Comparison of ENCODE assay signal across 8 mouse cellular contexts in the genomic region with DNA sequence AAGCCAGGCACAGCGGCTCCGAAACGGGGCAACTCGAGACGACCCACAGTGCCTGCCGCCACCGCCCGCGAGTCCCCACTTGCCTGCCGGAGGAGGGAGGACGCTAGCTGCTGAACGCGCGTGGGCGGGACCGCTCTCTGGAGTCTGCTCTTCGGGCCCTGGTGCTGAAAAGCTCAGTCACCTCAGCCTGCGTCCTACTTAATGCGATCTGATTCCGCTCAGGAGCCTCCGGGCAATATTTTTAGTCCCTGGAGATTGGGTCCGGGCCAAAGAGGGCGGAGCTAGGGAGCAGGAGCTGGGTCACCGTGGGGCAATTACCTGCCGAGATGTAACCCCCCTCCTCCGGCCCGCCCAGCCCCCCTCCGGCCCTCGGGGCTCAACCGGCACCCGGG. TPM values are rescaled to one million over a fixed set of nuclear protein-coding genes. Genes with fewer than 3 reads are reported as not detected.
DNase-seq lines count a peak whose midpoint lies in the region; ATAC-seq and TF ChIP-seq lines count a peak whose summit lies in the region.

No protein-coding gene starts in this region.

- H3K36me3 ChIP-seq in C2C12 (ENCODE audit: control insufficient read depth, insufficient read depth), result peaks cover 8% of the 10 kb centered on the region
- peaks cover 6% of the 10 kb centered on the region; the same call in 1 of the 2 replicates for H3K36me3 ChIP-seq in forebrain, embryonic 11.5 days (ENCODE audit: control insufficient read depth, insufficient read depth, low read length)
- H3K36me3 ChIP-seq in heart, embryonic 16.5 days (ENCODE audit: control insufficient read depth, insufficient read depth), result peaks cover 16% of the 10 kb centered on the region
- peaks cover 26% of the 10 kb centered on the region for H3K36me3 ChIP-seq in liver, postnatal 0 days (replicated peaks; ENCODE audit: insufficient read depth, low read length)
- H3K36me3 ChIP-seq in neural tube, embryonic 14.5 days (ENCODE audit: control insufficient read depth, insufficient read depth, low read length), result peaks cover 22% of the 10 kb centered on the region
- H3K36me3 ChIP-seq in testis, adult 2 months (ENCODE audit: control insufficient read depth, insufficient read depth, low read length), result peaks cover 5% of the 10 kb centered on the region

- H3ac ChIP-seq in C2C12 (ENCODE audit: control insufficient read depth, insufficient read length, low read depth), result peak overlapping the region; percentile 88

- peak overlapping the region; percentile 83 for H3K4me2 ChIP-seq in forebrain, embryonic 11.5 days (ENCODE audit: low read depth, low read length, severe bottlenecking)
- H3K4me2 ChIP-seq in heart, embryonic 16.5 days (ENCODE audit: low read depth, low read length), result peak overlapping the region; percentile 82
- peak overlapping the region; percentile 93 for H3K4me2 ChIP-seq in liver, postnatal 0 days (ENCODE audit: low read depth, low read length)
- H3K4me2 ChIP-seq in neural tube, embryonic 14.5 days (ENCODE audit: low read depth, low read length), result peak overlapping the region; percentile 70

- WGBS in forebrain, embryonic 11.5 days, result 0% methylated on average over 30 of the region's 31 CpGs
- under 1% methylated on average over 30 of the region's 31 CpGs for WGBS in heart, embryonic 16.5 days
- under 1% methylated on average over 28 of the region's 31 CpGs for WGBS in liver, postnatal 0 days (ENCODE audit: insufficient replicate concordance)
- under 1% methylated on average over 30 of the region's 31 CpGs for WGBS in neural tube, embryonic 14.5 days

- ATAC-seq in forebrain, embryonic 11.5 days (replicated peaks; ENCODE audit: low FRiP score), result peak; percentile 67
- peak; percentile 60 for ATAC-seq in heart, embryonic 16.5 days (replicated peaks; ENCODE audit: extremely low read depth, insufficient read depth, low FRiP score)
- ATAC-seq in liver, postnatal 0 days, result peak; percentile 53
- ATAC-seq in neural tube, embryonic 14.5 days (ENCODE audit: low read depth), result peak; percentile 62

- TF ChIP-seq CTCF in C2C12 (IDR thresholded peaks at IDR 0.05; ENCODE audit: control insufficient read depth, insufficient read depth, insufficient read length), result no peak
- no peak for TF ChIP-seq CTCF in liver, postnatal 0 days (IDR thresholded peaks at IDR 0.05; ENCODE audit: low read depth)
- TF ChIP-seq CTCF in testis, adult 2 months (IDR thresholded peaks at IDR 0.05; ENCODE audit: control insufficient read depth, insufficient read depth, insufficient replicate concordance, low read depth, low read length), result no peak

- DNase-seq in adrenal gland, postnatal 4 days (ENCODE audit: low spot score in 2 of 2), result peak; percentile 32 to 50
- DNase-seq in forebrain, embryonic 11.5 days (ENCODE audit: low spot score), result peak; percentile 81
- peak; percentile 84 to 92 for DNase-seq in kidney, postnatal 36 days
- peak; percentile 79 for DNase-seq in liver, postnatal 0 days

- H3K9ac ChIP-seq in forebrain, embryonic 11.5 days (ENCODE audit: low read length), result peak overlapping the region; percentile 88
- H3K9ac ChIP-seq in heart, embryonic 16.5 days (ENCODE audit: low read length), result peak overlapping the region; percentile 96
- peak overlapping the region; percentile 79 for H3K9ac ChIP-seq in liver, postnatal 0 days (replicated peaks)
- peak overlapping the region; percentile 90 for H3K9ac ChIP-seq in neural tube, embryonic 14.5 days (replicated peaks; ENCODE audit: low read depth, low read length)

- peak overlapping the region; percentile 49 for H3K4me3 ChIP-seq in C2C12 (ENCODE audit: insufficient read depth, poor library complexity, severe bottlenecking)
- peak overlapping the region; percentile 94 for H3K4me3 ChIP-seq in forebrain, embryonic 11.5 days (ENCODE audit: low read depth, low read length)
- H3K4me3 ChIP-seq in heart, embryonic 16.5 days (ENCODE audit: low read length), result peak overlapping the region; percentile 92
- H3K4me3 ChIP-seq in liver, postnatal 0 days (ENCODE audit: low read depth, low read length), result peak overlapping the region; percentile 85
- peak overlapping the region; percentile 83 for H3K4me3 ChIP-seq in neural tube, embryonic 14.5 days (ENCODE audit: low read depth, low read length)
- peak overlapping the region; percentile 96 for H3K4me3 ChIP-seq in testis, adult 2 months (ENCODE audit: control insufficient read depth, low read depth, low read length)

- H3K79me2 ChIP-seq in C2C12 (ENCODE audit: control insufficient read depth, insufficient read depth), result no peaks in the 10 kb centered on the region

- peak; percentile 49; the same call in 1 of the 2 replicates for TF ChIP-seq POLR2A in testis, adult 2 months (IDR thresholded peaks at IDR 0.05; ENCODE audit: control insufficient read depth, low read depth, low read length)

- H3K27ac ChIP-seq in forebrain, embryonic 11.5 days (ENCODE audit: low read depth, low read length), result peak overlapping the region; percentile 12; the same call in 1 of the 2 replicates
- peak overlapping the region; percentile 93 for H3K27ac ChIP-seq in heart, embryonic 16.5 days (ENCODE audit: low read length)
- peak overlapping the region; percentile 87 for H3K27ac ChIP-seq in liver, postnatal 0 days (ENCODE audit: low read depth)
- H3K27ac ChIP-seq in neural tube, embryonic 14.5 days (ENCODE audit: low read depth, low read length), result peak overlapping the region; percentile 83
- H3K27ac ChIP-seq in testis, adult 2 months (ENCODE audit: control insufficient read depth, insufficient read depth, low read depth, low read length), result peak overlapping the region; percentile 92

- H3K4me1 ChIP-seq in forebrain, embryonic 11.5 days (replicated peaks; ENCODE audit: control insufficient read depth, insufficient read depth, low read length), result peaks cover 10% of the 10 kb centered on the region; the same call in 1 of the 2 replicates
- peaks cover 30% of the 10 kb centered on the region for H3K4me1 ChIP-seq in heart, embryonic 16.5 days (ENCODE audit: control insufficient read depth, insufficient read depth, low read length)
- peaks cover 22% of the 10 kb centered on the region for H3K4me1 ChIP-seq in liver, postnatal 0 days (ENCODE audit: insufficient read depth)
- peaks cover 15% of the 10 kb centered on the region for H3K4me1 ChIP-seq in neural tube, embryonic 14.5 days (ENCODE audit: control insufficient read depth, insufficient read depth, low read length)
- peaks cover 7% of the 10 kb centered on the region for H3K4me1 ChIP-seq in testis, adult 2 months (ENCODE audit: control insufficient read depth, insufficient read depth, low read length)

- no peaks in the 10 kb centered on the region for H3K9me3 ChIP-seq in forebrain, embryonic 11.5 days (ENCODE audit: control insufficient read depth, low read length)
- no peaks in the 10 kb centered on the region for H3K9me3 ChIP-seq in heart, embryonic 16.5 days (replicated peaks; ENCODE audit: control insufficient read depth, low read length)
- H3K9me3 ChIP-seq in liver, postnatal 0 days (ENCODE audit: low read length), result no peaks in the 10 kb centered on the region
- H3K9me3 ChIP-seq in neural tube, embryonic 14.5 days (ENCODE audit: control insufficient read depth, low read length), result no peaks in the 10 kb centered on the region

- no peak for TF ChIP-seq EP300 in liver, postnatal 0 days (IDR thresholded peaks at IDR 0.05; ENCODE audit: low read depth)

- H3K27me3 ChIP-seq in C2C12 (ENCODE audit: control insufficient read depth, insufficient read depth, insufficient read length), result no peaks in the 10 kb centered on the region
- H3K27me3 ChIP-seq in forebrain, embryonic 11.5 days (ENCODE audit: control insufficient read depth, insufficient read depth, low read length), result no peaks in the 10 kb centered on the region
- H3K27me3 ChIP-seq in heart, embryonic 16.5 days (ENCODE audit: control insufficient read depth, insufficient read depth, low read length), result no peaks in the 10 kb centered on the region
- no peaks in the 10 kb centered on the region for H3K27me3 ChIP-seq in liver, postnatal 0 days (ENCODE audit: insufficient read depth, low read length)
- H3K27me3 ChIP-seq in neural tube, embryonic 14.5 days (ENCODE audit: control insufficient read depth, insufficient read depth, low read length), result no peaks in the 10 kb centered on the region
- no peaks in the 10 kb centered on the region for H3K27me3 ChIP-seq in testis, adult 2 months (ENCODE audit: control insufficient read depth, insufficient read depth, low read length)

- H3K79me3 ChIP-seq in C2C12 (ENCODE audit: low read depth), result no peaks in the 10 kb centered on the region

RNA-seq across cellular contexts. Expression of gene Man2a2, which starts 0.5 kb away (rescaled TPM):
- 21.5 TPM for polyA plus RNA-seq in C2C12 (2012; fragmentation: generic; extraction: Trizol)
- 100 to 1,000 TPM; 106 to 111 TPM for total RNA-seq in adrenal gland, postnatal 4 days (2021)
- 16.1 and 18.8 TPM in 2 replicates for polyA plus RNA-seq in forebrain, embryonic 11.5 days (2014; fragmentation: Nextera tagmentation; extraction: Ambion mirVana)
- 15.0 and 17.4 TPM in 2 replicates for polyA plus RNA-seq in heart, embryonic 16.5 days (2015; fragmentation: Nextera tagmentation; extraction: Ambion mirVana)
- 2.1 and 2.2 TPM in 2 replicates for polyA plus RNA-seq in liver, postnatal 0 days (2015; fragmentation: Nextera tagmentation; extraction: Ambion mirVana)
- polyA plus RNA-seq in neural tube, embryonic 14.5 days (2014; fragmentation: Nextera tagmentation; extraction: Ambion mirVana), result 22.9 and 23.6 TPM in 2 replicates
- 62.1 and 71.5 TPM in 2 replicates for polyA plus RNA-seq in testis, adult 2 months (2012; rRNA removed)

RNA-seq across cellular contexts. Expression of gene Fes, which starts 17.1 kb away (rescaled TPM):
- polyA plus RNA-seq in C2C12 (2012; fragmentation: generic; extraction: Trizol), result 0.82 TPM
- 10 to 100 TPM; 19.3 to 21.1 TPM for total RNA-seq in adrenal gland, postnatal 4 days (2021)
- polyA plus RNA-seq in forebrain, embryonic 11.5 days (2014; fragmentation: Nextera tagmentation; extraction: Ambion mirVana), result 7.7 and 8.3 TPM in 2 replicates
- 14.1 and 15.4 TPM in 2 replicates for polyA plus RNA-seq in heart, embryonic 16.5 days (2015; fragmentation: Nextera tagmentation; extraction: Ambion mirVana)
- 16.3 and 16.8 TPM in 2 replicates for polyA plus RNA-seq in liver, postnatal 0 days (2015; fragmentation: Nextera tagmentation; extraction: Ambion mirVana)
- 2.2 and 6.0 TPM in 2 replicates for polyA plus RNA-seq in neural tube, embryonic 14.5 days (2014; fragmentation: Nextera tagmentation; extraction: Ambion mirVana)
- polyA plus RNA-seq in testis, adult 2 months (2012; rRNA removed), result 1.5 TPM in 2 replicates

RNA-seq across cellular contexts. Expression of gene Hddc3, which starts 27.7 kb away (rescaled TPM):
- polyA plus RNA-seq in C2C12 (2012; fragmentation: generic; extraction: Trizol), result 55.9 TPM
- 10 to 100 TPM; 41.8 to 42.4 TPM for total RNA-seq in adrenal gland, postnatal 4 days (2021)
- polyA plus RNA-seq in forebrain, embryonic 11.5 days (2014; fragmentation: Nextera tagmentation; extraction: Ambion mirVana), result 23.8 and 31.0 TPM in 2 replicates
- polyA plus RNA-seq in heart, embryonic 16.5 days (2015; fragmentation: Nextera tagmentation; extraction: Ambion mirVana), result 20.1 and 20.7 TPM in 2 replicates
- polyA plus RNA-seq in liver, postnatal 0 days (2015; fragmentation: Nextera tagmentation; extraction: Ambion mirVana), result 3.1 TPM in 2 replicates
- polyA plus RNA-seq in neural tube, embryonic 14.5 days (2014; fragmentation: Nextera tagmentation; extraction: Ambion mirVana), result 21.5 and 25.8 TPM in 2 replicates
- polyA plus RNA-seq in testis, adult 2 months (2012; rRNA removed), result 15.5 and 23.7 TPM in 2 replicates

RNA-seq across cellular contexts. Expression of gene Unc45a, which starts 29.8 kb away (rescaled TPM):
- polyA plus RNA-seq in C2C12 (2012; fragmentation: generic; extraction: Trizol), result 46.9 TPM
- total RNA-seq in adrenal gland, postnatal 4 days (2021), result 10 to 100 TPM; 43.6 to 53.5 TPM
- polyA plus RNA-seq in forebrain, embryonic 11.5 days (2014; fragmentation: Nextera tagmentation; extraction: Ambion mirVana), result 31.1 and 36.1 TPM in 2 replicates
- 20.6 and 25.3 TPM in 2 replicates for polyA plus RNA-seq in heart, embryonic 16.5 days (2015; fragmentation: Nextera tagmentation; extraction: Ambion mirVana)
- 4.9 and 7.2 TPM in 2 replicates for polyA plus RNA-seq in liver, postnatal 0 days (2015; fragmentation: Nextera tagmentation; extraction: Ambion mirVana)
- 32.3 and 41.0 TPM in 2 replicates for polyA plus RNA-seq in neural tube, embryonic 14.5 days (2014; fragmentation: Nextera tagmentation; extraction: Ambion mirVana)
- 9.4 and 21.9 TPM in 2 replicates for polyA plus RNA-seq in testis, adult 2 months (2012; rRNA removed)

RNA-seq across cellular contexts. Expression of gene Furin, which starts 34.6 kb away (rescaled TPM):
- 63.6 TPM for polyA plus RNA-seq in C2C12 (2012; fragmentation: generic; extraction: Trizol)
- total RNA-seq in adrenal gland, postnatal 4 days (2021), result 100 to 1,000 TPM; 137 to 140 TPM
- polyA plus RNA-seq in forebrain, embryonic 11.5 days (2014; fragmentation: Nextera tagmentation; extraction: Ambion mirVana), result 6.0 and 6.2 TPM in 2 replicates
- polyA plus RNA-seq in heart, embryonic 16.5 days (2015; fragmentation: Nextera tagmentation; extraction: Ambion mirVana), result 11.0 and 14.3 TPM in 2 replicates
- 17.7 and 18.0 TPM in 2 replicates for polyA plus RNA-seq in liver, postnatal 0 days (2015; fragmentation: Nextera tagmentation; extraction: Ambion mirVana)
- 5.3 TPM in 2 replicates for polyA plus RNA-seq in neural tube, embryonic 14.5 days (2014; fragmentation: Nextera tagmentation; extraction: Ambion mirVana)
- polyA plus RNA-seq in testis, adult 2 months (2012; rRNA removed), result 8.2 and 8.3 TPM in 2 replicates

Comparison
In these comparisons a context has a peak if more than half of its experiments do, and no peak if none do; other contexts are left out.
1. Peak in every context shown above with its lines: DNase-seq, ATAC-seq, H3K4me3 ChIP-seq and H3K27ac ChIP-seq.
2. H3K27ac ChIP-seq: peak in every context shown above with its lines; median percentile 93 in heart, embryonic 16.5 days; 92 in testis, adult 2 months; 87 in liver, postnatal 0 days; 83 in neural tube, embryonic 14.5 days; 12 in forebrain, embryonic 11.5 days.